Mouse (Mus musculus) macrophage (primary cell): Measurements from ENCODE around the gene Tfap2b. TPM values are rescaled to one million over a fixed set of nuclear protein-coding genes. Genes with fewer than 3 reads are reported as not detected.

Source experiments
- H3K27ac ChIP-seq: fragments of 350-480 bp; formaldehyde crosslinking; 2 replicates; pipeline ENCODE4 v1.9.0; 2021
- H3K36me3 ChIP-seq: fragments of 350-480 bp; formaldehyde crosslinking; 2 replicates; pipeline ENCODE4 v1.9.0; 2021; ENCODE audit errors: inconsistent target
- H3K4me3 ChIP-seq: fragments of 350-480 bp; formaldehyde crosslinking; 2 replicates; pipeline ENCODE4 v1.9.0; 2021; ENCODE audit errors: inconsistent target
- H3K79me2 ChIP-seq: fragments of 350-480 bp; formaldehyde crosslinking; 2 replicates; pipeline ENCODE4 v1.9.0; 2021; ENCODE audit errors: inconsistent target
- WGBS: methylation state at CpG from one replicate; pipeline ENCODE4 v1.1.7; 2026; ENCODE audit warnings: inconsistent platforms; ENCODE audit not compliant: missing documents; 5-methylcytosine and 5-hydroxymethylcytosine counted together
- polyA plus RNA-seq: library from polyadenylated mRNA; stranded (reverse); fragments of 250-400 nt; gene quantifications from 3 replicates; pipeline ENCODE4 v1.2.4, GENCODE M21; 2018; ENCODE audit warnings: inconsistent platforms
- total RNA-seq, 78 experiments: library from RNA; depleted of rRNA; stranded (reverse); fragments of 250-400 nt; gene quantifications; 1 replicate in 9 of 78; 2 replicates in 24 of 78; 3 replicates in 43 of 78; 4 replicates in 2 of 78; pipeline ENCODE4 v1.2.4; 2018; ENCODE audit warnings: inconsistent platforms in 56 of 78

The Tfap2b gene
- total RNA-seq (2018; cell fraction: chromatin; rRNA removed): under 1 TPM in 1 of 26 experiments, not detected in 25; 0.22 TPM
- not detected for total RNA-seq (2018; cell fraction: cytosol; rRNA removed)
- total RNA-seq (2018; cell fraction: nucleus; rRNA removed): not detected
- not detected in 3 replicates for polyA plus RNA-seq

- Histone ChIP-seq H3K4me3 (no peak within 1 kb of the TSS), H3K79me2 (no peaks in the 10 kb centered on the region), H3K36me3 (no peaks in the 10 kb centered on the region), H3K27ac (no peak within 1 kb of the TSS)
- 9% methylated on average over 16 of the region's 26 CpGs for WGBS
Observed at GRCm38 (mm10) chr1:19208641-19209358, at the start of gene Tfap2b. Tfap2b (plus strand) TSS chr1:19208914.

GRCm38 (mm10) chr1:19178742-19179397 lies 29.8 kb upstream of the Tfap2b start:
- H3K4me3 ChIP-seq: no peak overlapping the region
- H3K27ac ChIP-seq: no peak overlapping the region
- WGBS: 10% methylated on average over 4 of the region's 4 CpGs
- no peaks in the 10 kb centered on the region for H3K36me3 ChIP-seq
- H3K79me2 ChIP-seq: no peaks in the 10 kb centered on the region

GRCm38 (mm10) chr1:19205649-19206048 lies 3.1 kb upstream of the Tfap2b start:
- no peaks in the 10 kb centered on the region for H3K79me2 ChIP-seq
- no peak overlapping the region for H3K27ac ChIP-seq
- 8% methylated on average over 12 of the region's 12 CpGs for WGBS
- no peak overlapping the region for H3K4me3 ChIP-seq
- no peaks in the 10 kb centered on the region for H3K36me3 ChIP-seq

- WGBS: 1% methylated on average over 7 of the region's 7 CpGs
Observed at GRCm38 (mm10) chr1:19206194-19206593, 2.5 kb upstream of the Tfap2b start.

GRCm38 (mm10) chr1:19207611-19208010 lies 1.1 kb upstream of the Tfap2b start:
- no peaks in the 10 kb centered on the region for H3K36me3 ChIP-seq
- H3K4me3 ChIP-seq: no peak overlapping the region
- 20% methylated on average over 4 of the region's 4 CpGs for WGBS
- no peak overlapping the region for H3K27ac ChIP-seq
- H3K79me2 ChIP-seq: no peaks in the 10 kb centered on the region

More at GRCm38 (mm10) chr1:19206194-19206593, 2.5 kb upstream of the Tfap2b start:
- Histone ChIP-seq H3K79me2 (no peaks in the 10 kb centered on the region), H3K27ac (no peak overlapping the region), H3K36me3 (no peaks in the 10 kb centered on the region), H3K4me3 (no peak overlapping the region)

GRCm38 (mm10) chr1:19209359-19209745 lies 638 bp downstream of the Tfap2b start:
- no peaks in the 10 kb centered on the region for H3K79me2 ChIP-seq

GRCm38 (mm10) chr1:19209776-19210175 lies 1.1 kb downstream of the Tfap2b start:
- no peak overlapping the region for H3K4me3 ChIP-seq
- no peaks in the 10 kb centered on the region for H3K36me3 ChIP-seq
- 8% methylated on average over 22 of the region's 31 CpGs for WGBS
- H3K79me2 ChIP-seq: no peaks in the 10 kb centered on the region
- no peak overlapping the region for H3K27ac ChIP-seq

More at GRCm38 (mm10) chr1:19209359-19209745, 638 bp downstream of the Tfap2b start:
- WGBS: 5% methylated on average over 10 of the region's 10 CpGs
- Histone ChIP-seq H3K27ac (no peak overlapping the region), H3K4me3 (no peak overlapping the region), H3K36me3 (no peaks in the 10 kb centered on the region)

- no peaks in the 10 kb centered on the region for H3K79me2 ChIP-seq
- no peaks in the 10 kb centered on the region for H3K36me3 ChIP-seq
Observed at GRCm38 (mm10) chr1:19210215-19211032, 1.7 kb downstream of the Tfap2b start.

GRCm38 (mm10) chr1:19211033-19211405 lies 2.3 kb downstream of the Tfap2b start:
- H3K4me3 ChIP-seq: no peak overlapping the region
- H3K27ac ChIP-seq: no peak overlapping the region
- H3K79me2 ChIP-seq: no peaks in the 10 kb centered on the region
- no peaks in the 10 kb centered on the region for H3K36me3 ChIP-seq
- WGBS: 10% methylated on average over 8 of the region's 8 CpGs

More at GRCm38 (mm10) chr1:19210215-19211032, 1.7 kb downstream of the Tfap2b start:
- 5% methylated on average over 29 of the region's 30 CpGs for WGBS
- Histone ChIP-seq H3K27ac (no peak overlapping the region), H3K4me3 (no peak overlapping the region)

GRCm38 (mm10) chr1:19211546-19212154 lies 2.9 kb downstream of the Tfap2b start:
- Histone ChIP-seq H3K4me3 (no peak overlapping the region), H3K79me2 (no peaks in the 10 kb centered on the region), H3K36me3 (no peaks in the 10 kb centered on the region), H3K27ac (no peak overlapping the region)
- 11% methylated on average over 14 of the region's 15 CpGs for WGBS

- Histone ChIP-seq H3K79me2 (no peaks in the 10 kb centered on the region), H3K36me3 (no peaks in the 10 kb centered on the region), H3K27ac (no peak overlapping the region), H3K4me3 (no peak overlapping the region)
- WGBS: 4% methylated on average over 4 of the region's 4 CpGs
Observed at GRCm38 (mm10) chr1:19212691-19213090, 4.0 kb downstream of the Tfap2b start.

GRCm38 (mm10) chr1:19213171-19213570 lies 4.5 kb downstream of the Tfap2b start:
- WGBS: 5% methylated on average over 4 of the region's 4 CpGs
- no peaks in the 10 kb centered on the region for H3K36me3 ChIP-seq
- H3K79me2 ChIP-seq: no peaks in the 10 kb centered on the region
- H3K27ac ChIP-seq: no peak overlapping the region
- no peak overlapping the region for H3K4me3 ChIP-seq

GRCm38 (mm10) chr1:19213851-19214395 lies 5.2 kb downstream of the Tfap2b start:
- no peaks in the 10 kb centered on the region for H3K79me2 ChIP-seq
- no peak overlapping the region for H3K4me3 ChIP-seq
- H3K36me3 ChIP-seq: no peaks in the 10 kb centered on the region
- WGBS: 6% methylated on average over 25 of the region's 36 CpGs
- H3K27ac ChIP-seq: no peak overlapping the region

GRCm38 (mm10) chr1:19217391-19217790 lies 8.7 kb downstream of the Tfap2b start:
- H3K27ac ChIP-seq: no peak overlapping the region
- no peaks in the 10 kb centered on the region for H3K36me3 ChIP-seq
- H3K4me3 ChIP-seq: no peak overlapping the region
- WGBS: 12% methylated on average over 15 of the region's 16 CpGs
- H3K79me2 ChIP-seq: no peaks in the 10 kb centered on the region
